Mouse (Mus musculus): ENCODE measurements around the gene St7l. TPM values are rescaled to one million over a fixed set of nuclear protein-coding genes. Genes with fewer than 3 reads are reported as not detected.

St7l gene
- polyA plus RNA-seq, 1 experiment from 2014 or later: 45.0 TPM

GRCm38 (mm10) chr3:104906007-104906406, 42.2 kb downstream of the St7l start:
- Histone ChIP-seq H3K27ac (no peak overlapping the region), H3K9me3 (no peaks in the 10 kb centered on the region), H3K27me3 (no peaks in the 10 kb centered on the region), H3K9ac (no peak overlapping the region), H3K4me2 (no peak overlapping the region), H3K36me3 (peaks cover 29% of the 10 kb centered on the region), H3K4me1 (no peaks in the 10 kb centered on the region), H3K4me3 (no peak overlapping the region)
- 83% methylated on average over 3 of the region's 3 CpGs for WGBS
- no peak for ATAC-seq (ENCODE audit: insufficient number of reproducible peaks, low FRiP score, low TSS enrichment, low read depth)

GRCm38 (mm10) chr3:104909195-104909594, 45.4 kb downstream of the St7l start:
- peaks cover 29% of the 10 kb centered on the region for H3K36me3 ChIP-seq
- no peaks in the 10 kb centered on the region for H3K27me3 ChIP-seq
- ATAC-seq (ENCODE audit: insufficient number of reproducible peaks, low FRiP score, low TSS enrichment, low read depth): no peak
- H3K4me1 ChIP-seq: no peaks in the 10 kb centered on the region
- no peak overlapping the region for H3K4me3 ChIP-seq
- H3K9me3 ChIP-seq: no peaks in the 10 kb centered on the region
- no peak overlapping the region for H3K4me2 ChIP-seq
- 90% methylated on average over 6 of the region's 6 CpGs for WGBS
- no peak overlapping the region for H3K27ac ChIP-seq
- H3K9ac ChIP-seq: no peak overlapping the region

DNA sequence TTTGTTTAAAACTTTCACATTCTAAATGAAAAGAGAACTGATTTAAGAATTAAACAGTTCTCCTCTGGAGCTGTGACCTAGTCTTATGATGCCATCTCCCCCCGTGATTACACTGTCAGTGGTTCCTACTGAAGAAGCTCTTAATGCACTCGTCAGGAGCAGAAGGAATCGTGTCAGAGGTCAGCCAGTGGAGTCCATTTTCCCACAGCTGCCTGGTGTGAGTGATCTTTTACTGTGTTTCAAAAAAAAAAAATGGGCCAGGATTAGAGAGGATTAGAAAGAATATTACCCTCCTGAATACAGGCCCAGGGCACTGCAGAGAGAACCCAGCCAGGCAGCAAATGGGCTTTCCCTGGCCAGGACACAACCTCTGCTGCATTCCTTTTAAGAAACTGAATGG, 51.2 kb downstream of the St7l start:
- H3K4me3 ChIP-seq: no peak overlapping the region
- no peak for ATAC-seq (ENCODE audit: insufficient number of reproducible peaks, low FRiP score, low TSS enrichment, low read depth)
- no peaks in the 10 kb centered on the region for H3K4me1 ChIP-seq
- no peak overlapping the region for H3K4me2 ChIP-seq
- no peak overlapping the region for H3K9ac ChIP-seq
- H3K27me3 ChIP-seq: no peaks in the 10 kb centered on the region
- no peaks in the 10 kb centered on the region for H3K9me3 ChIP-seq
- peaks cover 24% of the 10 kb centered on the region for H3K36me3 ChIP-seq
- no peak overlapping the region for H3K27ac ChIP-seq
- WGBS: 44% methylated on average over 3 of the region's 3 CpGs

GRCm38 (mm10) chr3:104929385-104929784, 65.6 kb downstream of the St7l start:
- ATAC-seq (ENCODE audit: insufficient number of reproducible peaks, low FRiP score, low TSS enrichment, low read depth): no peak
- no peaks in the 10 kb centered on the region for H3K4me1 ChIP-seq

DNA sequence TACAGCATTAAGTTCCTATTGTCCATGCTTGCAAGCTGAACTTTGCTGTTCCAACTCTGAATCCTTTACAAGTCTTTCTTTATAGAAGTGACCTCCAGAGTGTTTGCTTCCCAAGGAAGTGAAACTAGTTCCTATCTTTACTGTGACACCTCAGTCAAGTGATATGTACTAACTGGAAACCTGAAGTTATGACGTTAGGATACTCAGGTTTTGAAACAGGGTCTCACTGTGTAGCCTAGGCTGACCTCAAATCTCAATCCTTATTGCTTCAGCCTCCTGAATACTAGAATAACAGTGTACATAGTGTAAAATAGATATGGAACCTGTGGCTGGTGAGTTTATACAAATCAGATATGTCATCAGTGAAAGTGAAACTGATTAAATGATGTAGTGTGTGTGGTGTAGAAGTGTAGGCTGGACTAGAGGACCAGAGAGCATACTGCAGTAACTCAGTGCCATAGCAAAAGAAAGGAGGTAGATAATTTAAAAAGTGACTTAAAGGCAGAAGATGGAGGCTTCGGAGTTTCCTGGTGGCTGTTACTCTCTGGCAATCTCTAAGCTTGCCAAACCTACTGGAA, 74.0 kb downstream of the St7l start:
- Histone ChIP-seq H3K27ac (no peak overlapping the region), H3K4me1 (peaks cover 3% of the 10 kb centered on the region; the same call in 1 of the 2 replicates), H3K9me3 (no peaks in the 10 kb centered on the region), H3K36me3 (peaks cover 34% of the 10 kb centered on the region), H3K27me3 (no peaks in the 10 kb centered on the region), H3K4me3 (no peak overlapping the region), H3K9ac (no peak overlapping the region), H3K4me2 (no peak overlapping the region)
- WGBS: 84% methylated on average over 2 of the region's 2 CpGs
- no peak for ATAC-seq (ENCODE audit: insufficient number of reproducible peaks, low FRiP score, low TSS enrichment, low read depth)

More at GRCm38 (mm10) chr3:104929385-104929784, 65.6 kb downstream of the St7l start:
- no peak overlapping the region for H3K9ac ChIP-seq
- H3K27ac ChIP-seq: no peak overlapping the region
- no peak overlapping the region for H3K4me3 ChIP-seq
- no peaks in the 10 kb centered on the region for H3K9me3 ChIP-seq
- 92% methylated on average over 6 of the region's 6 CpGs for WGBS
- no peak overlapping the region for H3K4me2 ChIP-seq
- peaks cover 32% of the 10 kb centered on the region for H3K36me3 ChIP-seq
- no peaks in the 10 kb centered on the region for H3K27me3 ChIP-seq

DNA sequence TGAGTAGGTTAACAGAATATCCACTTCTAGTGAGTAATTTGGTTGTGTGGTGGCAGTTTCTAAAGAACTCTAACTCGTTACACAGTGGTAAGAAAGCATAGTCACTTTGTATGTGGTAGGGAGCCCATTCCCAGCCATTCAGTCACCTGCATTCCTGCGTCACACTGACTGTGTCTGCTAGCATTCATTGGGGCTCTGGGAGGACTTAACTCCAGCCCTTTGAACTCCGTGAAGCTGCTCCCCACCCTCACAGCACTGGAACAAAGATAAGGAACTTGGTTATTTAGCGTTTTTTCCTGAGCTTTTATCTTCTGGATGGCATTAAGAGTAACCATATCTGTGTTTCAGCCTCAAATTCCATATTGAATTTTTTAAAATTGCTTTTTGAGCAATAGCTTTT, 74.5 kb downstream of the St7l start:
- Histone ChIP-seq H3K9ac (no peak overlapping the region), H3K36me3 (peaks cover 37% of the 10 kb centered on the region), H3K4me3 (no peak overlapping the region), H3K27ac (no peak overlapping the region), H3K27me3 (no peaks in the 10 kb centered on the region), H3K4me1 (peaks cover 8% of the 10 kb centered on the region; the same call in 1 of the 2 replicates), H3K4me2 (no peak overlapping the region), H3K9me3 (no peaks in the 10 kb centered on the region)
- 36% methylated on average over 4 of the region's 4 CpGs for WGBS
- ATAC-seq (ENCODE audit: insufficient number of reproducible peaks, low FRiP score, low TSS enrichment, low read depth): no peak

DNA sequence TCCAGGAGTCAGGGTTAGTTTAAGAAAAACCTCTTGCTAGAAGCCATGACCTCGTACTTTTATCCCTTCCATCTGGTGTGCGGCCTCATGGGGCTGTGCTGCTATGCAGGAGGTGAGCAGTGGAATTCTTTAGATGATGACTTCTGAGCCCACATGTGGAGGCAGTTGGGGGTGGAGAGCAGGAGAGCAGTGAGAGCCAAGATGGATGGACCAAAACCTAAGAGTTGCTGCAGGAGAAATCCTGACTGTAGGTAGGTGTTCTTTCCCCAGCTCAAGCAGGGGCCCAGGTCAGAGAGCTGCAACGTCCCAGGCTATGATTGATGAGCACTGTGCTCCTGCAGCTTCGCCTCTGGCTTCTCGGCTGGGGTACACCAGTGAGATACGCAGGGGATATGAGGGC, 76.9 kb downstream of the St7l start:
- no peak for ATAC-seq (ENCODE audit: insufficient number of reproducible peaks, low FRiP score, low TSS enrichment, low read depth)
- no peaks in the 10 kb centered on the region for H3K27me3 ChIP-seq
- no peak overlapping the region for H3K4me2 ChIP-seq
- no peak overlapping the region for H3K4me3 ChIP-seq
- H3K9me3 ChIP-seq: no peaks in the 10 kb centered on the region
- H3K36me3 ChIP-seq: peaks cover 25% of the 10 kb centered on the region
- WGBS: 25% methylated on average over 6 of the region's 6 CpGs
- 0 out of 2 replicates have a peak overlapping the region, but pooled peaks have one; percentile 5 for H3K27ac ChIP-seq
- no peak overlapping the region for H3K9ac ChIP-seq
- peaks cover 11% of the 10 kb centered on the region; the same call in 1 of the 2 replicates for H3K4me1 ChIP-seq

GRCm38 (mm10) chr3:104942682-104943081, 78.9 kb downstream of the St7l start:
- H3K9me3 ChIP-seq: no peaks in the 10 kb centered on the region
- H3K4me3 ChIP-seq: no peak overlapping the region
- H3K27ac ChIP-seq: no peak overlapping the region
- peaks cover 30% of the 10 kb centered on the region for H3K36me3 ChIP-seq
- no peak overlapping the region for H3K9ac ChIP-seq
- no peaks in the 10 kb centered on the region for H3K27me3 ChIP-seq
- ATAC-seq (ENCODE audit: insufficient number of reproducible peaks, low FRiP score, low TSS enrichment, low read depth): no peak
- 55% methylated on average over 5 of the region's 5 CpGs for WGBS
- peaks cover 11% of the 10 kb centered on the region; the same call in 1 of the 2 replicates for H3K4me1 ChIP-seq
- no peak overlapping the region for H3K4me2 ChIP-seq

DNA sequence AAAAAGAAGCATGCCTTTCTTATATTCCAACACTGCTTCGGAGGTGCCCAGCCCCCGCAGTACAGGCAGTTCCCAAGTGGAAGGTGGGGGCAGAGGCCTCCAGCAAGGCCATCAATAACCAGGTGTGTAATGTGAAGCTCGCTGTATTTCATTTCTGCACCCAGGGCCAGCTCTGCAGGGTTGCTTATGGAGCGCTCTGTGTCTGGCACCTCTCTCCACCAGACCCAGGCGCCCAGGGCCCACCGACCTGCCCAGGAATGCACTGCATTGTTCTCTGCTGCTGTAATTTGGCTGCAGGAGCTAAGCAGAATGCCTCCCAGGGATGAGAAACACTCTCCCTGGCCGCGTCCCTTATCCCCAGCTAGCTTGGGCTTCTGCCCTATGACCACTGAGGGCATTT, 79.5 kb downstream of the St7l start:
- H3K4me3 ChIP-seq: no peak overlapping the region
- H3K4me1 ChIP-seq: peaks cover 11% of the 10 kb centered on the region; the same call in 1 of the 2 replicates
- H3K4me2 ChIP-seq: no peak overlapping the region
- peaks cover 33% of the 10 kb centered on the region for H3K36me3 ChIP-seq
- no peak for ATAC-seq (ENCODE audit: insufficient number of reproducible peaks, low FRiP score, low TSS enrichment, low read depth)
- no peak overlapping the region for H3K27ac ChIP-seq
- no peaks in the 10 kb centered on the region for H3K9me3 ChIP-seq
- WGBS: 46% methylated on average over 8 of the region's 8 CpGs
- no peak overlapping the region for H3K9ac ChIP-seq
- H3K27me3 ChIP-seq: no peaks in the 10 kb centered on the region

GRCm38 (mm10) chr3:104944894-104945293, 81.1 kb downstream of the St7l start:
- Histone ChIP-seq H3K9ac (no peak overlapping the region), H3K4me1 (peaks cover 11% of the 10 kb centered on the region; the same call in 1 of the 2 replicates), H3K27me3 (no peaks in the 10 kb centered on the region), H3K27ac (no peak overlapping the region), H3K4me3 (no peak overlapping the region), H3K4me2 (no peak overlapping the region), H3K36me3 (peaks cover 25% of the 10 kb centered on the region), H3K9me3 (no peaks in the 10 kb centered on the region)
- WGBS: 80% methylated on average over 9 of the region's 9 CpGs
- no peak for ATAC-seq (ENCODE audit: insufficient number of reproducible peaks, low FRiP score, low TSS enrichment, low read depth)

- Histone ChIP-seq H3K27me3 (no peaks in the 10 kb centered on the region), H3K27ac (no peak overlapping the region), H3K4me1 (no peaks in the 10 kb centered on the region), H3K9ac (no peak overlapping the region), H3K36me3 (peaks cover 51% of the 10 kb centered on the region), H3K4me3 (no peak overlapping the region), H3K9me3 (no peaks in the 10 kb centered on the region), H3K4me2 (no peak overlapping the region)
- whole genome bisulfite sequencing: 93% methylated on average over 12 of the region's 12 CpGs
- ATAC-seq (ENCODE audit: insufficient number of reproducible peaks, low FRiP score, low TSS enrichment, low read depth): no peak
Observed at GRCm38 (mm10) chr3:104950926-104951325, 87.1 kb downstream of the St7l start.

DNA sequence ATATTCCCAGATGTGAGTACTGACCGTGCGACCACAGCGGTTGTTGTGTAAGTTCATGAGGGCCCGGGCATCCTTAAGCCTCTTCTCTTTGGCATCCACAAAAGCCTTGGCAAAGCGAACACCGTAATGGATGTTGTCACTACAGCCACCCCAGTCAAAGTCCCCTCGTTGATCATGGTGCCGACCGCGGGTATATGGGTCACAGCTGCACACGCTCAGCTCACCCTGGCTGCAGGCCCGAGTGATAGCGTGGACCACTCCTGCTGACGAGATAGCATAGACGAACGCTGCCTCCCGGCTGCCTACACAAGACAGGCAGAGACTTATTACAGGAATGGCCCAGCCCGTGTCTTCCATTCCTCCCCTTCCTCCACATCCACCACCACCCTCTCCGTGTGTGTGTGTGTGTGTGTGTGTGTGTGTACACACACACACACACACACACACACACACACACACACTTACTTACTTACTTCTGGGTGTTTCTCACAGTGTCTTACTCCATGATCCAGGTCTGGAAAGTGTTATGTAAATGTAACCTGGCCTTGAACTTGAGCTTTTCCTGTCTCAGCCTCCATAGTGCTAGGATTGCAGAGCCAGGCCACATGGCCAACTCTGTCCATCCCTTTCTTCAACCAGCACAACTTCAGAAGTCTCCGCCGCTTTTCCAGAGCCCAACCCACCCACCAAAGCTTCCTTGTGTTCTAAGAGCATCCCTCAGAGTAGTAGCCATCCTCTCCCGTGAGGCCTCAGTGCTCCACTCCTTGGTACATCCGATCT, 89.3 kb downstream of the St7l start:
- no peak for ATAC-seq (ENCODE audit: insufficient number of reproducible peaks, low FRiP score, low TSS enrichment, low read depth)
- no peaks in the 10 kb centered on the region for H3K9me3 ChIP-seq
- H3K27me3 ChIP-seq: no peaks in the 10 kb centered on the region
- H3K27ac ChIP-seq: no peak overlapping the region
- H3K4me2 ChIP-seq: no peak overlapping the region
- no peaks in the 10 kb centered on the region for H3K4me1 ChIP-seq
- H3K9ac ChIP-seq: no peak overlapping the region
- WGBS: 91% methylated on average over 23 of the region's 23 CpGs
- H3K36me3 ChIP-seq: peaks cover 40% of the 10 kb centered on the region
- no peak overlapping the region for H3K4me3 ChIP-seq

Measured in limb, embryonic 15.5 days (tissue).